Mouse (Mus musculus): ENCODE results near the gene Mast3.

The Mast3 gene

DNA sequence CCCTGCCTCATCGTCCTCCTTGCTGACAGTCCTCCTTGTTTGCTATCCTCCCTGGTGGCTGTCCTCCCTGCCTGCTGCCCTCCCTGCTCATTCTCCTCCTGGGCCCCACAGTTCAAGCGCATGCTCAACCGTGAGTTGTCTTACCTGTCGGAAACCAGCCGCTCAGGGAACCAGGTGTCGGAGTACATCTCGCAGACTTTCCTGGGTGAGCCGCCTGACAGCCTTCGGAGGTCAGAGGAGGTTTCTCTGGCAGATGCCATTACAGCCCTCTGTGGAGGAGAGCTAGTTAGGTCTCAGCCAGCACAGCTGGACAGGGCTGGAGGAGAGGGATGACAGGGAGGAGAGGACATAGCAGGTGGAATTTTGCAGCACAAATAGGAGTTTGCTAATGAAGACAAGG is 58.2 kb downstream of the Mast3 start:
- DNase-seq (ENCODE audit: low read depth, low spot score), result no peak

DNA sequence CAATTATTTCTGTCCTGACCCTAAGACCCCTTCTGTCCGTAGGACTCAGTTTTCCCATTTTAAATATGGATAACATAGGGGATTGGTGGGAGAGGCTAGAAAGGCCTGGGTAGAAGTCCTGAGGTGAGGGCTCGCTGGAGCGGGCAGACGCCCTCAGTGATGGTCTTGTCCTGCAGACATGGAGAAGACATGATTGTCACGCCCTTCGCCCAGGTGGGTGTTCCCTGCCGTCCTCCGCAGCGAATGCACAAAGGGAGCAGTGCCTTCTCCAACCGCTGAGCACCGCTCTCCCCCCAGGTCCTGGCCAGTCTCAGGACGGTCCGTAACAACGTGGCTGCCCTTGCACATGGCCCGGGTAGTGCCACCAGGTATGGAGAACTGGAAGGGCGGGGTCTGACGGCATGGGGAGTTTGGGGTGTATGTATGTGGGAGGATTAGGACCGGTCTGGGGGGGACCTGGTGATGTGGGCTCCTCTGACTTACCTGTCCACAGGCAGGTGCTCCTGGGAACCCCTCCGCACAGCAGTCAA is 59.1 kb downstream of the Mast3 start:
- no peak for DNase-seq (ENCODE audit: low read depth, low spot score)

DNA sequence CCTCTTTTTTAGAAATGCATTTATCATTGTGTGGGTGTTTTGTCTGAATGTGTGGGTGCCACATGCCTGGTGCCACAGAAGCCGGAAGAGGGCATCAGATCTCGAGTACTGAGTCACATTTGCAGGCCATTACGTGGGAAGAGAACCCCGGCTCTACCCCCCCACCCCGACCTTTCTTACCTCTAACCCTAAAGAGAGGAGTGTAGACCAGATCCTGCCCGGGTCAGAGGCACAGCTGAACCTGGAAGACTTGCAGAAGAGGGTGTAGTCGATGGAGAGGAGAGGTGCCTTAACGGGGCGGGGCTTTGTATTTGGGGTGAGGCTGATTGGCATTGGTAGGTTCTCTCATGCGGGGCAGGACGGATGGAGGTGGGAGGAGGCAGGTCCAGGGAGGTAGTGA is 60.0 kb downstream of the Mast3 start:
- DNase-seq (ENCODE audit: low read depth, low spot score), result no peak

DNA sequence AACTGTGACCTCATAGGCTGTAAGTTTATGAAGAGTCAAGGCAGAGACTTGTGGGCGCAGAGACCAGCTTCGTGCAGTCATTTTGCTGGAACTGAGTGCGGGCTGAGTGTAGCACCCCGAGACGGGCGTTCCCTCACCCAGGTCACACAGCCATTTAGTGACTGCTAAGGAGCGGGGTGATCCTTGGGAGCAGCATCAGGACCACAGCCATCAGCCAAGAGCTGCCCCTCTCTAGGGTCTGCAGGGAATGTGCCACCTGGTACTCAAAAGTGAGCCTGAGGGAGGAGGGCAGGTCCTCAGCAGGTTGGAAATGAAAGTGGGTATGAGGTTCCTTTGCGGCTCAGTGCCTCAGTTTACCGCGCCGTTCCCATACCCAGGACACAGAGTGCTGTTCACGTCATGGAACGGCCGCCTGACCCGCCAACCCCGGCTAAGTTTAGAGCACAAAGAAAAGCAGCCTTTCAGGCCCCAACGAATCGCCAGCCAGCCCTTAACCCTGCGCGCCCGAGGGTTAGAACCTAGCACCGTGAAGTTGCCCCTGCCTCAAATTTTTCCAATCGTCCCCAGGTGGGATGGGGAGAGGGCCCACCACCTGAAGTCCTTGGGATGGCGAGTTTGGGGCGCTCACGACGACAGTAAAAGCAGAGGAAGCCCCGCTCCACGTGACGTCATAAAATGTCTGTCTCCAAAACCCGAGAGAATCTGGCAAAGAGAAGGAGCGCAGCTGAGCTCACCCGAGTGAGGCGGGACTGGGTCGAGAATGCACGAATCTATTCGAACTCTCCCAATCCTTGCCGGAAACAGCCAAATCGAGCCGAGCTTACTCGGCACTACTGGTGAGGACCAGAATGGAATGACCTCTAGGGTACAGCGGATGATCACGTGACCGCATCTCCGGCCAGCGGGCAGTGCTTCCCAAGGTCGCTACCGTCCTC is 60.9 kb downstream of the Mast3 start:
- DNase-seq (ENCODE audit: low read depth, low spot score), result no peak

DNA sequence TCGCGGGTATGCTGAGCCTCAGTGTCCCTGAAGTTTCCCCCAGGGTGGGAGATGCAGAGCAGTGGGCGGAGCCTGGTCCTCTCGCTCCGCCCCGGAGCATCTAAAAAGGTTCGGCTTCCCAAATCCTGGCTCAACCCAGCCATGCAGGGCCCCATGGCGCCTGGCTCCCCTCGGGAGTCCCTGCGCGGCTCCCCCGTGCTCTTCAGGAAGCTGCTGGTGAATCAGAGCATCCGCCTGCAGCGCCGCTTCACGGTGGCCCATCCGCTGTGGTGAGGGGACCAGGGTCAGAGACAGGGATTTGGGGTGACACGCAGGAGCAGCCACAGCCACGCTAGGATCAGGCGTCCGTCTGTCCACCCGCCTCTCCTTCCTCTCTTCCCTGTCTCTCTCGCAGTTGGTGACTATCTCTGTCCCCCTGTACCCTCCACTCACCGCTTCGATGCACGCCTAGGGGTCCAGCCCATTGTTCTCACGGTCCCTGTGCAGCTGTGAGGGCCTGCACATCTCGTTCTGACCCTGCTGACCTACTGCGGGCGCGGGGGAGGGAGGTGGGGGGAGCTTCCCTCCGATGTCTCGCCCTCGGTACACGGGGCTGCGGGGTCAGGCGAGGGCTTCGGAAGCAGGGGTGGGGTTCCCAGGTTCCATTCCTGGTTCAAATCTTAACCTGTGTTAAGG is 61.7 kb downstream of the Mast3 start:
- no peak for DNase-seq (ENCODE audit: low read depth, low spot score)

DNA sequence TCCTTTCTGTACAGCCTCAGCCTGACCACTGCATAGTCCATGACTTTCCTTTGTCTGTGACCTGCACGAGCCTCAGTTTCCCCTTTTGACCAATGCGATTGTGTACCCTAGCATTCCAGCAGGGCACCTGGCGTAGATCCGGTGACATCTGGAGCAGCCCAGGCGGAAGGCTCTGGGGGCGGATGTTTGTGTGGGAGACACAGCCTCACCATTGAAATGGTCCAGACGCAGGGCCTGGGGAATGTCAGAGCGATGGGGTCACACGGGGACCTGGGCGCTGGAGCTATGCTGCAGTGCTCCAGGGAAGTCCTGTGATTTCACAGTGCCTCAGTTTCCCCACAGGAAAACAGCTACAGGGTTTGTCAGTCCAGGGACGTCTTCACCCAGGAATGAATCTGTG is 62.7 kb downstream of the Mast3 start:
- no peak for DNase-seq (ENCODE audit: low read depth, low spot score)

GRCm38 (mm10) chr8:70741661-70742060 is 63.2 kb downstream of the Mast3 start:
- no peak for DNase-seq (ENCODE audit: low read depth, low spot score)

- no peak for DNase-seq (ENCODE audit: low read depth, low spot score)
Measured at GRCm38 (mm10) chr8:70738211-70738610, 66.6 kb downstream of the Mast3 start.

DNA sequence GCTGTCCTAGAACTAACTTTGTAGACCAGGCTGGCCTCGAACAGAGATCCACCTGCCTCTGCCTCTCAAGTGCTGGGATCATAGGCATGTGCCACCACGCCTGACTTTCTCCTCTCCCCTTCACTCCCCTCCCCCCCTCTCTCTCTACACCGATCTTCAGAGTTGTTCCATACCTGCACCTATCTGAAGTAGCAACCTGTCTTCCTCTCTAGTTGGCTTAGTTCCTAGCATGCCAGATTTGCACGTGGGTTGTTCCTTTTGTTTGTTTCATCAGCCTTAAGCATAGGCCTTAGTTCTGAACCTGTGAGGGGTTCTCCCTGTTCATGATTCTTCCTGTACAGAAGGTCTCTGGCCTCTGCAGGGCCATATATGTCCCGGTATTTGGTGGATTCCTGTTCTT is 67.1 kb downstream of the Mast3 start:
- DNase-seq (ENCODE audit: low read depth, low spot score), result no peak

GRCm38 (mm10) chr8:70730956-70731355 is 73.9 kb downstream of the Mast3 start:
- no peak for DNase-seq (ENCODE audit: low read depth, low spot score)

- no peak for DNase-seq (ENCODE audit: low read depth, low spot score)
Measured at GRCm38 (mm10) chr8:70729808-70730475, 74.9 kb downstream of the Mast3 start.
